In genomic region chr6:57534611-57535286, GRCm38 (mm10) we compare ENCODE assay signal across 8 mouse cellular contexts. TPM values are rescaled to one million over a fixed set of nuclear protein-coding genes. Genes with fewer than 3 reads are reported as not detected.
DNase-seq lines count a peak whose midpoint lies in the region; ATAC-seq and TF ChIP-seq lines count a peak whose summit lies in the region.

No protein-coding gene starts in this region.

- H3K9me3 ChIP-seq in embryonic facial prominence, embryonic 10.5 days, result no peaks in the 10 kb centered on the region
- no peaks in the 10 kb centered on the region for H3K9me3 ChIP-seq in heart, embryonic 12.5 days (replicated peaks)
- H3K9me3 ChIP-seq in kidney, postnatal 0 days (replicated peaks; ENCODE audit: low read length), result no peaks in the 10 kb centered on the region
- H3K9me3 ChIP-seq in liver, postnatal 0 days (ENCODE audit: low read length), result no peaks in the 10 kb centered on the region
- H3K9me3 ChIP-seq in neural tube, embryonic 14.5 days (ENCODE audit: control insufficient read depth, low read length), result no peaks in the 10 kb centered on the region

- no peak for TF ChIP-seq CTCF in kidney, postnatal 0 days (IDR thresholded peaks at IDR 0.05; ENCODE audit: low read depth)
- TF ChIP-seq CTCF in liver, postnatal 0 days (IDR thresholded peaks at IDR 0.05; ENCODE audit: low read depth), result no peak

- peaks cover 11% of the 10 kb centered on the region for H3K4me1 ChIP-seq in embryonic facial prominence, embryonic 10.5 days
- peaks cover 23% of the 10 kb centered on the region for H3K4me1 ChIP-seq in heart, embryonic 12.5 days (replicated peaks)
- no peaks in the 10 kb centered on the region for H3K4me1 ChIP-seq in kidney, postnatal 0 days (replicated peaks; ENCODE audit: insufficient read depth, low read length)
- 0 out of 2 replicates have a peak, but pooled peaks cover 4% of the 10 kb centered on the region for H3K4me1 ChIP-seq in liver, postnatal 0 days (ENCODE audit: insufficient read depth)
- H3K4me1 ChIP-seq in neural tube, embryonic 14.5 days (ENCODE audit: control insufficient read depth, insufficient read depth, low read length), result peaks cover 8% of the 10 kb centered on the region

- peak; percentile 64 for DNase-seq in adrenal gland, postnatal 10 days
- DNase-seq in embryonic facial prominence, embryonic 10.5 days (ENCODE audit: low spot score), result peak; percentile 66
- peak; percentile 50 for DNase-seq in kidney, postnatal 0 days (ENCODE audit: low spot score)
- DNase-seq in liver, postnatal 0 days, result peak; percentile 61
- peak; percentile 40 for DNase-seq in testis, postnatal 14 days (ENCODE audit: low spot score)

- peak overlapping the region; percentile 81 for H3K4me3 ChIP-seq in embryonic facial prominence, embryonic 10.5 days
- peak overlapping the region; percentile 84 for H3K4me3 ChIP-seq in heart, embryonic 12.5 days
- H3K4me3 ChIP-seq in kidney, postnatal 0 days (replicated peaks; ENCODE audit: low read depth, low read length), result peak overlapping the region; percentile 77
- peak overlapping the region; percentile 66 for H3K4me3 ChIP-seq in liver, postnatal 0 days (ENCODE audit: low read depth, low read length)
- H3K4me3 ChIP-seq in neural tube, embryonic 14.5 days (ENCODE audit: low read depth, low read length), result peak overlapping the region; percentile 77

- peak overlapping the region; percentile 78 for H3K4me2 ChIP-seq in heart, embryonic 12.5 days
- H3K4me2 ChIP-seq in kidney, postnatal 0 days (ENCODE audit: low read length), result peak overlapping the region; percentile 89
- peak overlapping the region; percentile 79 for H3K4me2 ChIP-seq in liver, postnatal 0 days (ENCODE audit: low read depth, low read length)
- peak overlapping the region; percentile 62 for H3K4me2 ChIP-seq in neural tube, embryonic 14.5 days (ENCODE audit: low read depth, low read length)

- H3K27me3 ChIP-seq in embryonic facial prominence, embryonic 10.5 days (replicated peaks; ENCODE audit: low read depth, poor library complexity, severe bottlenecking), result no peaks in the 10 kb centered on the region
- no peaks in the 10 kb centered on the region for H3K27me3 ChIP-seq in heart, embryonic 12.5 days (replicated peaks)
- no peaks in the 10 kb centered on the region for H3K27me3 ChIP-seq in kidney, postnatal 0 days (ENCODE audit: insufficient read depth, low read length)
- no peaks in the 10 kb centered on the region for H3K27me3 ChIP-seq in liver, postnatal 0 days (ENCODE audit: insufficient read depth, low read length)
- H3K27me3 ChIP-seq in neural tube, embryonic 14.5 days (ENCODE audit: control insufficient read depth, insufficient read depth, low read length), result no peaks in the 10 kb centered on the region

- ATAC-seq in CD4-positive, CD25-positive, alpha-beta regulatory T cell, adult 4 months, result peak; percentile 25
- peak; percentile 34 for ATAC-seq in heart, embryonic 12.5 days (ENCODE audit: insufficient number of reproducible peaks, low FRiP score)
- ATAC-seq in kidney, postnatal 0 days (replicated peaks; ENCODE audit: low FRiP score, low read depth), result peak; percentile 14
- peak; percentile 13 for ATAC-seq in liver, postnatal 0 days
- ATAC-seq in neural tube, embryonic 14.5 days (ENCODE audit: low read depth), result peak; percentile 52

- no peak for TF ChIP-seq EP300 in liver, postnatal 0 days (IDR thresholded peaks at IDR 0.05; ENCODE audit: low read depth)

- peak overlapping the region; percentile 86 for H3K9ac ChIP-seq in heart, embryonic 12.5 days
- peak overlapping the region; percentile 79 for H3K9ac ChIP-seq in kidney, postnatal 0 days (ENCODE audit: low read depth, low read length)
- peak overlapping the region; percentile 66 for H3K9ac ChIP-seq in liver, postnatal 0 days (replicated peaks)
- H3K9ac ChIP-seq in neural tube, embryonic 14.5 days (replicated peaks; ENCODE audit: low read depth, low read length), result peak overlapping the region; percentile 74

- peak overlapping the region; percentile 81 for H3K27ac ChIP-seq in embryonic facial prominence, embryonic 10.5 days (replicated peaks)
- peak overlapping the region; percentile 93 for H3K27ac ChIP-seq in heart, embryonic 12.5 days (ENCODE audit: poor library complexity, severe bottlenecking)
- peak overlapping the region; percentile 88 for H3K27ac ChIP-seq in kidney, postnatal 0 days
- H3K27ac ChIP-seq in liver, postnatal 0 days (ENCODE audit: low read depth), result peak overlapping the region; percentile 91
- peak overlapping the region; percentile 72 for H3K27ac ChIP-seq in neural tube, embryonic 14.5 days (ENCODE audit: low read depth, low read length)

- under 1% methylated on average over 31 of the region's 31 CpGs for WGBS in embryonic facial prominence, embryonic 10.5 days
- WGBS in heart, embryonic 12.5 days, result under 1% methylated on average over 31 of the region's 31 CpGs
- WGBS in kidney, postnatal 0 days, result under 1% methylated on average over 31 of the region's 31 CpGs
- 2% methylated on average over 31 of the region's 31 CpGs for WGBS in liver, postnatal 0 days (ENCODE audit: insufficient replicate concordance)
- under 1% methylated on average over 31 of the region's 31 CpGs for WGBS in neural tube, embryonic 14.5 days

- no peaks in the 10 kb centered on the region for H3K36me3 ChIP-seq in embryonic facial prominence, embryonic 10.5 days (replicated peaks)
- H3K36me3 ChIP-seq in heart, embryonic 12.5 days, result no peaks in the 10 kb centered on the region
- H3K36me3 ChIP-seq in kidney, postnatal 0 days (ENCODE audit: insufficient read depth, low read length), result no peaks in the 10 kb centered on the region
- no peaks in the 10 kb centered on the region; the same call in 1 of the 2 replicates for H3K36me3 ChIP-seq in liver, postnatal 0 days (replicated peaks; ENCODE audit: insufficient read depth, low read length)
- no peaks in the 10 kb centered on the region for H3K36me3 ChIP-seq in neural tube, embryonic 14.5 days (ENCODE audit: control insufficient read depth, insufficient read depth, low read length)

RNA-seq across cellular contexts. Expression of gene Ppm1k, which starts 0.5 kb away (rescaled TPM):
- polyA plus RNA-seq in CD4-positive, CD25-positive, alpha-beta regulatory T cell, adult 4 months (2017; shearing (Covaris generic)), result 10 to 100 TPM; 22.8 to 27.0 TPM
- 10 to 100 TPM; 34.1 to 45.0 TPM for total RNA-seq in adrenal gland, postnatal 10 days (2021)
- 3.9 and 4.8 TPM in 2 replicates for polyA plus RNA-seq in embryonic facial prominence, embryonic 10.5 days (2016; fragmentation: Nextera tagmentation; extraction: Ambion mirVana)
- 15.5 and 16.6 TPM in 2 replicates for polyA plus RNA-seq in heart, embryonic 12.5 days (2016; fragmentation: Nextera tagmentation; extraction: Ambion mirVana)
- polyA plus RNA-seq in kidney, postnatal 0 days (2015; fragmentation: Nextera tagmentation; extraction: Ambion mirVana), result 2.7 and 3.6 TPM in 2 replicates
- 14.9 and 15.6 TPM in 2 replicates for polyA plus RNA-seq in liver, postnatal 0 days (2015; fragmentation: Nextera tagmentation; extraction: Ambion mirVana)
- 8.4 and 9.4 TPM in 2 replicates for polyA plus RNA-seq in neural tube, embryonic 14.5 days (2014; fragmentation: Nextera tagmentation; extraction: Ambion mirVana)

RNA-seq across cellular contexts. Expression of gene Herc6, which starts 46.1 kb away (rescaled TPM):
- polyA plus RNA-seq in CD4-positive, CD25-positive, alpha-beta regulatory T cell, adult 4 months (2017; shearing (Covaris generic)), result 10 to 100 TPM; 30.8 to 34.1 TPM
- total RNA-seq in adrenal gland, postnatal 10 days (2021), result 1 to 10 TPM; 8.3 to 8.8 TPM
- polyA plus RNA-seq in embryonic facial prominence, embryonic 10.5 days (2016; fragmentation: Nextera tagmentation; extraction: Ambion mirVana), result 3.1 and 3.2 TPM in 2 replicates
- 5.3 and 5.8 TPM in 2 replicates for polyA plus RNA-seq in heart, embryonic 12.5 days (2016; fragmentation: Nextera tagmentation; extraction: Ambion mirVana)
- 3.0 and 3.2 TPM in 2 replicates for polyA plus RNA-seq in kidney, postnatal 0 days (2015; fragmentation: Nextera tagmentation; extraction: Ambion mirVana)
- 5.0 and 5.5 TPM in 2 replicates for polyA plus RNA-seq in liver, postnatal 0 days (2015; fragmentation: Nextera tagmentation; extraction: Ambion mirVana)
- polyA plus RNA-seq in neural tube, embryonic 14.5 days (2014; fragmentation: Nextera tagmentation; extraction: Ambion mirVana), result 0.44 and 1.2 TPM in 2 replicates

Comparison
In these comparisons a context has a peak if more than half of its experiments do, and no peak if none do; other contexts are left out.
1. Peak in every context shown above with its lines: DNase-seq, ATAC-seq, H3K4me3 ChIP-seq and H3K27ac ChIP-seq.